Mouse (Mus musculus): ENCODE measurements at regions not wholly inside any gene's neighbourhood (a gene's known extent, or its start where the extent isn't known, plus 50 kb on each side); places are given as distances from the start of the nearest gene placed in this dataset.

- peak in 1 of 2 experiments; percentile 42 for DNase-seq (ENCODE audit: inconsistent age in 2 of 2, low spot score in 1 of 2)
Measured at GRCm38 (mm10) chr4:46257061-46257795, 61.1 kb upstream of the Xpa start.

GRCm38 (mm10) chr4:46258774-46259173 is 62.7 kb upstream of the Xpa start:
- DNase-seq (ENCODE audit: inconsistent age in 2 of 2, low spot score in 1 of 2) = no peak

GRCm38 (mm10) chr4:46268564-46269247 is 72.6 kb upstream of the Xpa start:
- no peak for DNase-seq (ENCODE audit: inconsistent age in 2 of 2, low spot score in 1 of 2)

GRCm38 (mm10) chr4:46271066-46271465 is 72.3 kb upstream of the Foxe1 start:
- DNase-seq (ENCODE audit: inconsistent age in 2 of 2, low spot score in 1 of 2) = no peak

- DNase-seq (ENCODE audit: inconsistent age in 2 of 2, low spot score in 1 of 2) = peak in 1 of 2 experiments; percentile 27
Measured at GRCm38 (mm10) chr4:46275773-46276172, 67.6 kb upstream of the Foxe1 start.

GRCm38 (mm10) chr4:46276851-46277581 is 66.4 kb upstream of the Foxe1 start:
- peak; percentile 10 to 34 for DNase-seq (ENCODE audit: inconsistent age in 2 of 2, low spot score in 1 of 2)

- DNase-seq (ENCODE audit: inconsistent age in 2 of 2, low spot score in 1 of 2) = no peak
Measured at GRCm38 (mm10) chr4:46286955-46287354, 56.5 kb upstream of the Foxe1 start.

GRCm38 (mm10) chr4:46291620-46292254 is 51.7 kb upstream of the Foxe1 start:
- no peak for DNase-seq (ENCODE audit: inconsistent age in 2 of 2, low spot score in 1 of 2)

All from adrenal gland, adult (tissue).